ENCODE assay signal across 8 mouse cellular contexts in the genomic region with DNA sequence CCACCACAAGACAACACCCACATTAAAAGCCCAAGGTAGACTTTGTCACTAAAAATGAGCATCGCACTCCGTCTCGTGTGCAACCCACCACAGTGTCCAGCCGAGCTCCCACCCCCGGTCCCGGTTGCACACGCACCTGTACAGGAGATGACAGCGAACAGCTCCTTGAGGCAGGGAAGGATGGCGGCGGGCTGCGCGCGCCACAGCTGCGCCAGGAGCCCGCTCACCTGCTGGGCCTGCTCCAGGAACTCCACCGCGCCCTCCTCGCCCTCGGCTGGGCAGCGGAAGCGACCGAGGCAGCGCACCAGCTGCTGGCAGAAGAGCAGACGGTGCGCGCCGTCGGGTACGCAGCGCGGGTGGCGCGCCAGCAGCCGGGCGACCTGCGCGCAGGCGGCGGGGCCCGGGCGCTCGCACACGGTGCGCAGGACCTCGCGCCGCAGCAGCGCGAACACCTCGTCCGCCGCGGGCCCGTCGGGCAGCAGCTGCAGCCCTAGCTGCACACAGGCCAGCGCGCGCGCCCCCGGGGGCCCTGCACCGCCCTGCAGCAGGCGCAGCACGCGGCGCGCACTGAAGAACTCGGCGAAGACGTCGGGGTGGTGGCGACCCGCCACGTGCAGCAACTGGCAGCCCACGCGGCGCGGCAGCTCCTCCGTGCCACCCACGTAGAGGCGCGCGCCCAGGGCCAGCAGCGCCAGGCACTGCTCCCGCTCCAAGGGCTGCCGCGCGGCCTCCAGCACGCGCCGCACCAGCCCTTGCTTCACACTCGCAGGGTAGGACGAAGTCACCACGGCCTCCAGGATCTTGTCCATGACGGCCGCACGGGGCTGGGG. TPM values are rescaled to one million over a fixed set of nuclear protein-coding genes. Genes with fewer than 3 reads are reported as not detected.
DNase-seq lines count a peak whose midpoint lies in the region; ATAC-seq lines count a peak whose summit lies in the region.

No protein-coding gene starts in this region.

- H3K27me3 ChIP-seq in embryonic facial prominence, embryonic 13.5 days: peaks cover 43% of the 10 kb centered on the region
- H3K27me3 ChIP-seq in hindbrain, embryonic 15.5 days: peaks cover 35% of the 10 kb centered on the region
- H3K27me3 ChIP-seq in midbrain, embryonic 13.5 days: peaks cover 38% of the 10 kb centered on the region

- peak; percentile 53 to 64 for DNase-seq in layer of hippocampus, postnatal 10 days (ENCODE audit: low spot score in 2 of 2)
- DNase-seq in layer of hippocampus, adult 9-10 months (ENCODE audit: low spot score): no peak
- DNase-seq in testis, postnatal 14 days (ENCODE audit: low spot score): peak; percentile 49
- DNase-seq in urinary bladder, postnatal 14 days (ENCODE audit: low spot score): no peak
- DNase-seq in cerebellum, adult 9-10 months: no peak

- peaks cover 14% of the 10 kb centered on the region; the same call in 1 of the 2 replicates for H3K36me3 ChIP-seq in embryonic facial prominence, embryonic 13.5 days
- H3K36me3 ChIP-seq in hindbrain, embryonic 15.5 days: peaks cover 9% of the 10 kb centered on the region; the same call in 1 of the 2 replicates
- peaks cover 15% of the 10 kb centered on the region; the same call in 1 of the 2 replicates for H3K36me3 ChIP-seq in midbrain, embryonic 13.5 days

- peaks cover 17% of the 10 kb centered on the region for H3K4me1 ChIP-seq in embryonic facial prominence, embryonic 13.5 days
- peaks cover 26% of the 10 kb centered on the region for H3K4me1 ChIP-seq in hindbrain, embryonic 15.5 days (replicated peaks)
- peaks cover 21% of the 10 kb centered on the region for H3K4me1 ChIP-seq in midbrain, embryonic 13.5 days (replicated peaks)

- whole genome bisulfite sequencing in embryonic facial prominence, embryonic 13.5 days: 16% methylated on average over 62 of the region's 96 CpGs
- 14% methylated on average over 87 of the region's 96 CpGs for WGBS in hindbrain, embryonic 15.5 days
- WGBS in midbrain, embryonic 13.5 days: 15% methylated on average over 94 of the region's 96 CpGs

- peak overlapping the region; percentile 66 for H3K4me2 ChIP-seq in embryonic facial prominence, embryonic 13.5 days
- H3K4me2 ChIP-seq in hindbrain, embryonic 15.5 days: peak overlapping the region; percentile 54
- peak overlapping the region; percentile 53 for H3K4me2 ChIP-seq in midbrain, embryonic 13.5 days (replicated peaks)

- peak overlapping the region; percentile 59 for H3K9ac ChIP-seq in embryonic facial prominence, embryonic 13.5 days
- no peak overlapping the region for H3K9ac ChIP-seq in hindbrain, embryonic 15.5 days
- H3K9ac ChIP-seq in midbrain, embryonic 13.5 days (replicated peaks): 0 out of 2 replicates have a peak overlapping the region, but pooled peaks have one; percentile 28

- no peak for ATAC-seq in embryonic facial prominence, embryonic 13.5 days (ENCODE audit: insufficient number of reproducible peaks, insufficient read depth, low FRiP score, low TSS enrichment, low read depth)
- 0 out of 2 replicates have a peak, but pooled peaks have one; percentile 29 for ATAC-seq in hindbrain, embryonic 15.5 days (ENCODE audit: low FRiP score, low read depth)
- ATAC-seq in midbrain, embryonic 13.5 days: peak; percentile 34

- H3K9me3 ChIP-seq in embryonic facial prominence, embryonic 13.5 days: no peaks in the 10 kb centered on the region
- no peaks in the 10 kb centered on the region for H3K9me3 ChIP-seq in hindbrain, embryonic 15.5 days
- H3K9me3 ChIP-seq in midbrain, embryonic 13.5 days: no peaks in the 10 kb centered on the region

- H3K4me3 ChIP-seq in embryonic facial prominence, embryonic 13.5 days: peak overlapping the region; percentile 41
- peak overlapping the region; percentile 32 for H3K4me3 ChIP-seq in hindbrain, embryonic 15.5 days
- H3K4me3 ChIP-seq in midbrain, embryonic 13.5 days (replicated peaks): peak overlapping the region; percentile 33

- H3K27ac ChIP-seq in embryonic facial prominence, embryonic 13.5 days: no peak overlapping the region
- no peak overlapping the region for H3K27ac ChIP-seq in hindbrain, embryonic 15.5 days (replicated peaks)
- no peak overlapping the region for H3K27ac ChIP-seq in midbrain, embryonic 13.5 days

RNA-seq across cellular contexts. Expression of gene Usp35, which starts 6.4 kb away (rescaled TPM):
- total RNA-seq in layer of hippocampus, postnatal 10 days (2021): 10 to 100 TPM; 10.8 to 14.0 TPM
- polyA plus RNA-seq in embryonic facial prominence, embryonic 13.5 days (2015; fragmentation: Nextera tagmentation; extraction: Ambion mirVana): 1.7 and 2.3 TPM in 2 replicates
- 3.6 and 5.2 TPM in 2 replicates for polyA plus RNA-seq in hindbrain, embryonic 15.5 days (2015; fragmentation: Nextera tagmentation; extraction: Ambion mirVana)
- 2.6 and 2.8 TPM in 2 replicates for polyA plus RNA-seq in midbrain, embryonic 13.5 days (2015; fragmentation: Nextera tagmentation; extraction: Ambion mirVana)

RNA-seq across cellular contexts. Expression of gene Kctd21, which starts 6.8 kb away (rescaled TPM):
- 1 to 10 TPM; 6.9 to 8.9 TPM for total RNA-seq in layer of hippocampus, postnatal 10 days (2021)
- 3.8 and 4.7 TPM in 2 replicates for polyA plus RNA-seq in embryonic facial prominence, embryonic 13.5 days (2015; fragmentation: Nextera tagmentation; extraction: Ambion mirVana)
- 7.3 and 7.7 TPM in 2 replicates for polyA plus RNA-seq in hindbrain, embryonic 15.5 days (2015; fragmentation: Nextera tagmentation; extraction: Ambion mirVana)
- 6.9 and 8.3 TPM in 2 replicates for polyA plus RNA-seq in midbrain, embryonic 13.5 days (2015; fragmentation: Nextera tagmentation; extraction: Ambion mirVana)

RNA-seq across cellular contexts. Expression of gene Alg8, which starts 46.0 kb away (rescaled TPM):
- 10 to 100 TPM; 10.6 to 11.3 TPM for total RNA-seq in layer of hippocampus, postnatal 10 days (2021)
- polyA plus RNA-seq in embryonic facial prominence, embryonic 13.5 days (2015; fragmentation: Nextera tagmentation; extraction: Ambion mirVana): 35.2 and 36.1 TPM in 2 replicates
- 14.8 and 16.2 TPM in 2 replicates for polyA plus RNA-seq in hindbrain, embryonic 15.5 days (2015; fragmentation: Nextera tagmentation; extraction: Ambion mirVana)
- 19.5 and 22.2 TPM in 2 replicates for polyA plus RNA-seq in midbrain, embryonic 13.5 days (2015; fragmentation: Nextera tagmentation; extraction: Ambion mirVana)

Comparison
In these comparisons a context has a peak if more than half of its experiments do, and no peak if none do; other contexts are left out.
1. DNase-seq: peak in layer of hippocampus, postnatal 10 days (2 of 2) and testis, postnatal 14 days (single experiment); none in layer of hippocampus, adult 9-10 months (single experiment), urinary bladder, postnatal 14 days (single experiment) and cerebellum, adult 9-10 months (single experiment).
2. Peak in every context shown above with its lines, with median percentiles within 50 percentile points of each other: H3K4me2 ChIP-seq and H3K4me3 ChIP-seq.